Mouse (Mus musculus): Measurements from ENCODE around the gene Bcas1. TPM values are rescaled to one million over a fixed set of nuclear protein-coding genes. Genes with fewer than 3 reads are reported as not detected.
A peak's percentile ranks its signal among the peaks of the same experiment; 100 is the strongest.

Gene Bcas1
- polyA plus RNA-seq, 1 experiment from 2014 or later: 13.0 TPM

DNA sequence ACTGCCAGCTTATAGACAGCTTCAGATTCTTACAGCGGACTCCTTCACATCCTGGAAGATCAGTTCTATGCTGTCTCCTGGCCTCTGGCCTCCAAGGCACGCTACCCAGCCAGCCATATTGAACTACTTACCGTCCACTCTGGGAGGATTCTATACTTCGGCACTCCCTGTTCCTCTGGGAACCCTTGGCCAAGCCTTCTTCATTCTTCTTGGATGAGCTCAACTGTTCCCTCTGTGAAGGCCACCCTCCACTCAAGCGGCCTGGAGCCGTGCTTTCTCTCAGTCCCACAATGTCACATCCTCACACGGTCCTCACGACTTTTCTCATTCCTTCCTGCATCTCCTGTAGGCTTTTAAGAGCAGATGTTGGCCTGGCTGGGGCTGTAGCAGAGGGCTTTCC, 86.5 kb downstream of the Bcas1 start:
- WGBS: 91% methylated on average over 8 of the region's 8 CpGs
- H3K9me3 ChIP-seq (ENCODE audit: control insufficient read depth, low read length): no peaks in the 10 kb centered on the region
- peaks cover 18% of the 10 kb centered on the region for H3K4me1 ChIP-seq (ENCODE audit: control insufficient read depth, insufficient read depth, low read length)
- no peak for ATAC-seq (ENCODE audit: low FRiP score, low TSS enrichment)
- no peaks in the 10 kb centered on the region for H3K27me3 ChIP-seq (ENCODE audit: control insufficient read depth, insufficient read depth, low read length)
- DNase-seq: no peak
- H3K4me3 ChIP-seq (replicated peaks; ENCODE audit: low read depth, low read length): no peak overlapping the region
- no peaks in the 10 kb centered on the region for H3K36me3 ChIP-seq (ENCODE audit: control insufficient read depth, insufficient read depth, low read length)
- H3K9ac ChIP-seq (replicated peaks; ENCODE audit: low read length): no peak overlapping the region
- H3K4me2 ChIP-seq (ENCODE audit: low read length): no peak overlapping the region
- no peak overlapping the region for H3K27ac ChIP-seq (replicated peaks; ENCODE audit: low read depth, low read length)

DNA sequence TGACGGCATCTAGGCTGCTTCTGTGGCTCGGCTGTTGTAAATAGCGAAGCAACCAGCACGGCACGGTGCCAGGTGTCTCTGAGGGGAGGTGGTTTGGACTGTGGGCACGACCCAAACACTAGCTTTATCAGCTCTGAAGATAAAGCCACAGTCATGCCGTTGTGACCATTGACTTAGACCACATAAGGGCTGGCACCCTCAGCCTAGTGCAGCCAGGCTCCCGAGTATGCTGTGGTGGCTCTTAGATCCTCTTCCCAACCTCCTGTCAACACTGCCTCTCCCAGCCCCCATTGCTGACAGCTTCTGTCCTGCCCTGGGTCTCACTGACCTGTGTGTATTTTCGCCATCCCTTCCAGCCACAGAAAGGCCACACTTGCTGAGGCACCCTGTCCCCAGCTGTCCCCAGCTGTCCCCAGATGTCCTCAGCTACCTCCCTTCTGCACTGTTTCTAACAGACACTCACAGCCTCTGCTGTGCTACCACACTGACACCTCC, 91.3 kb downstream of the Bcas1 start:
- DNase-seq (no peak), ATAC-seq (ENCODE audit: low FRiP score, low TSS enrichment) (no peak)
- Histone ChIP-seq H3K4me1 (ENCODE audit: control insufficient read depth, insufficient read depth, low read length) (no peaks in the 10 kb centered on the region), H3K4me2 (ENCODE audit: low read length) (no peak overlapping the region), H3K27ac (replicated peaks; ENCODE audit: low read depth, low read length) (no peak overlapping the region), H3K9me3 (ENCODE audit: control insufficient read depth, low read length) (no peaks in the 10 kb centered on the region), H3K9ac (replicated peaks; ENCODE audit: low read length) (no peak overlapping the region), H3K27me3 (ENCODE audit: control insufficient read depth, insufficient read depth, low read length) (no peaks in the 10 kb centered on the region), H3K4me3 (replicated peaks; ENCODE audit: low read depth, low read length) (no peak overlapping the region), H3K36me3 (ENCODE audit: control insufficient read depth, insufficient read depth, low read length) (no peaks in the 10 kb centered on the region)
- 81% methylated on average over 9 of the region's 9 CpGs for WGBS

DNA sequence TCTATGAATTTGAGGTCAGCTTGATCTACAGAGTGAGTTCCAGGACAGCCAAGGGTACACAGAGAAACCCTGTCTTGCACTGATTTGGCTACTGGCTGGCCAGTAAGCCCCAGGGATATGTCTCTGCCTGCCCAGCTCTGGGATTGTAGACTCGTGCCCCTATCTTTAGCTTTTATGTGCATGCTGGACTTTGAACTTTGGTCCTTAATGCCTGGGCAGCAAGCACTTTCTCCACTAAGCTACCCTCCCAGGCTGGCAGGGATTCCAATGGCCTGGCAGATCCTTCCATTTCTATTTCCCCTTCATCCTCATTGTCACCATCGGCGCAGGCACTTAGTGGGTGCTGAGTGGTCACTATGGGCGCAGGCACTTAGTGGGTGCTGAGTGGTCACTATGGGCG, 92.5 kb downstream of the Bcas1 start:
- no peak overlapping the region for H3K4me2 ChIP-seq (ENCODE audit: low read length)
- no peak overlapping the region for H3K27ac ChIP-seq (replicated peaks; ENCODE audit: low read depth, low read length)
- 92% methylated on average over 5 of the region's 5 CpGs for WGBS
- no peaks in the 10 kb centered on the region for H3K27me3 ChIP-seq (ENCODE audit: control insufficient read depth, insufficient read depth, low read length)
- no peak overlapping the region for H3K9ac ChIP-seq (replicated peaks; ENCODE audit: low read length)
- ATAC-seq (ENCODE audit: low FRiP score, low TSS enrichment) (no peak), DNase-seq (no peak)
- H3K9me3 ChIP-seq (ENCODE audit: control insufficient read depth, low read length): no peaks in the 10 kb centered on the region
- H3K4me3 ChIP-seq (replicated peaks; ENCODE audit: low read depth, low read length): no peak overlapping the region
- no peaks in the 10 kb centered on the region for H3K4me1 ChIP-seq (ENCODE audit: control insufficient read depth, insufficient read depth, low read length)
- H3K36me3 ChIP-seq (ENCODE audit: control insufficient read depth, insufficient read depth, low read length): no peaks in the 10 kb centered on the region

DNA sequence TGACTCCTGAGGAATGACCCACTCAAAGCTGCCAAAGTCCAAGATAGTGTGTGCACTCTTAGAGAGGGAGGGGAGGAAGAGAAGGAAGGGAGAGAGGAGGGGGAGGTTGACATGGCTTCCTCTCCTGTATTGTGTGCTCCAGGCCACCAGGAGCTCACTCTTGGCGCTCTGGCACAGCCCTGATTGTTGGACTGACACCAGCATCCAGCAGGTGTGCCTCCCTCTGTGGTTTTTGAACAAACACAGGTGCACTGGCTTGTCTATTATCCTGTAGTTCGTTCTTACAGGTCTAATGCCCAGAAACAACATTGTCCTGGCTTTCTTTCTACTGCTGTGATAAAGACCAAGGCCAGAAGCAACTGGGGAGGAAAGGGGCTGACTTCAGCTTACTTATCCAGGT, 95.8 kb downstream of the Bcas1 start:
- ATAC-seq (ENCODE audit: low FRiP score, low TSS enrichment): no peak
- Histone ChIP-seq H3K27ac (replicated peaks; ENCODE audit: low read depth, low read length) (no peak overlapping the region), H3K27me3 (ENCODE audit: control insufficient read depth, insufficient read depth, low read length) (no peaks in the 10 kb centered on the region), H3K9ac (replicated peaks; ENCODE audit: low read length) (no peak overlapping the region), H3K4me3 (replicated peaks; ENCODE audit: low read depth, low read length) (no peak overlapping the region), H3K36me3 (ENCODE audit: control insufficient read depth, insufficient read depth, low read length) (no peaks in the 10 kb centered on the region), H3K4me1 (ENCODE audit: control insufficient read depth, insufficient read depth, low read length) (no peaks in the 10 kb centered on the region), H3K4me2 (ENCODE audit: low read length) (no peak overlapping the region), H3K9me3 (ENCODE audit: control insufficient read depth, low read length) (no peaks in the 10 kb centered on the region)
- DNase-seq: no peak
- WGBS: 69% methylated on average over 2 of the region's 2 CpGs

DNA sequence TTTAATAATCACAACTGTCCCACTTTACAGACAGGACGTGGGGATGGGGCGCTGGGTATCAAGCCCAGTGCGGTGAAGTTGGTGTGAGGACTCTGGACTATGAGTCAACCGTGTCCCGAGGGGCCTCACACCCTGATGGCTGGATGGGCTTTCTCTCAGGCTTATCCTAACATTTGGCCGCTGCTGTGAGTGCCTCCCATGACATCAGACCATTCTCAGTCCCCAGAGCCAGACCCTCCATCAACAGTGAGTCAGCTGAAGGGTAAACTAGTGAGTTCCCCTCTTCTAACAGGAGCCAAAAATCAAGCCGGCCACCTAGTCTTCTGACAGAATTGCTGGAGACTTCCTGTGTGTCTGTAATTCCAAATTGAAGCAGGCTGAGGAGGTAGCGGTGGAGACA, 97.2 kb downstream of the Bcas1 start:
- H3K27ac ChIP-seq (replicated peaks; ENCODE audit: low read depth, low read length): no peak overlapping the region
- no peak overlapping the region for H3K9ac ChIP-seq (replicated peaks; ENCODE audit: low read length)
- no peaks in the 10 kb centered on the region for H3K9me3 ChIP-seq (ENCODE audit: control insufficient read depth, low read length)
- ATAC-seq (ENCODE audit: low FRiP score, low TSS enrichment) (no peak), DNase-seq (no peak)
- WGBS: 88% methylated on average over 8 of the region's 8 CpGs
- H3K4me3 ChIP-seq (replicated peaks; ENCODE audit: low read depth, low read length): no peak overlapping the region
- H3K4me2 ChIP-seq (ENCODE audit: low read length): no peak overlapping the region
- H3K4me1 ChIP-seq (ENCODE audit: control insufficient read depth, insufficient read depth, low read length): no peaks in the 10 kb centered on the region
- no peaks in the 10 kb centered on the region for H3K36me3 ChIP-seq (ENCODE audit: control insufficient read depth, insufficient read depth, low read length)
- no peaks in the 10 kb centered on the region for H3K27me3 ChIP-seq (ENCODE audit: control insufficient read depth, insufficient read depth, low read length)

DNA sequence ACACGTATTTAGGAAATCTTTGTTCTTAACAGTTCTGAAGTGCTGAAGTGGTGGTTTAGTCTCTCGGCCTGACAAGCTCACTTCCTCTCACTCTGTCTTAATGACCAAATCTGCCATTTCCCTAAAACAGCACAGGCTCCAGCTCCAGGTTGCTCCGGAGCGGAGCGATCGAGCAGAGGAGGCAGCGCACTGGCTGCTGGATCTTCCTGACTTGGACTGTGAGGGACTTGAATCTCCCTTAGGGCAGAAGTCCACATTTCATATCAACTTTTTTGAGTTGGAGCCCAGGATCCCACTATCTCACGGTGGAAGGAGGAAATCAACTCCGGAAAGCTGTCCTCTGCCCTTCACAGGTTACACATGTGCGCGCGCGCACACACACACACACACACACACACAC, 97.7 kb downstream of the Bcas1 start:
- no peaks in the 10 kb centered on the region for H3K27me3 ChIP-seq (ENCODE audit: control insufficient read depth, insufficient read depth, low read length)
- no peaks in the 10 kb centered on the region for H3K36me3 ChIP-seq (ENCODE audit: control insufficient read depth, insufficient read depth, low read length)
- no peak overlapping the region for H3K4me2 ChIP-seq (ENCODE audit: low read length)
- ATAC-seq (ENCODE audit: low FRiP score, low TSS enrichment): no peak
- 95% methylated on average over 13 of the region's 13 CpGs for WGBS
- no peaks in the 10 kb centered on the region for H3K4me1 ChIP-seq (ENCODE audit: control insufficient read depth, insufficient read depth, low read length)
- no peaks in the 10 kb centered on the region for H3K9me3 ChIP-seq (ENCODE audit: control insufficient read depth, low read length)
- no peak overlapping the region for H3K27ac ChIP-seq (replicated peaks; ENCODE audit: low read depth, low read length)
- no peak overlapping the region for H3K9ac ChIP-seq (replicated peaks; ENCODE audit: low read length)
- DNase-seq: no peak
- H3K4me3 ChIP-seq (replicated peaks; ENCODE audit: low read depth, low read length): no peak overlapping the region

DNA sequence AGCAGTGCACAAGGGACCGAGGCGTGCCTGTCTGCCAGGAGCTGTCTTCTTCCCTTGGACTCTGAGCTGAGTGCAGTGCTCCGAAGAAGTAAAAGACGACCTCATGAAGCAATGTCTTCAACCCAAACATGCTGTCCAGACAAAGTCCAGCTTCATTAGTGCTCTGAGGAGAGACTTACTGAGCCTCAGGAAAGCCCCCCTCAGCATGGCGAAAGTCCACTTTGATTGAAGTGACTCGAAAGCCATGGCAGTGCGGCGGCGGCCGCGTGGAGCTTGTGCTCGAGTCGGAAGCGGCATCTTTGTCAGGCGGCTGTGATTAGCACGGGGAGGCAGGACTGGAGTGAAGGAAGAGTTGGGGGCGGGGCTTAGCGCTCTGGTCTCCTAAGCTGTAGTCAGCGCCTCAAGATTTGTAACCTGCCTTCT, 103.7 kb downstream of the Bcas1 start:
- ATAC-seq (ENCODE audit: low FRiP score, low TSS enrichment) (peak; percentile 57; the same call in 1 of the 2 replicates), DNase-seq (peak; percentile 87)
- H3K4me2 ChIP-seq (ENCODE audit: low read length): peak overlapping the region; percentile 58
- H3K9me3 ChIP-seq (ENCODE audit: control insufficient read depth, low read length): no peaks in the 10 kb centered on the region
- 5% methylated on average over 19 of the region's 19 CpGs for WGBS
- no peaks in the 10 kb centered on the region for H3K27me3 ChIP-seq (ENCODE audit: control insufficient read depth, insufficient read depth, low read length)
- H3K27ac ChIP-seq (replicated peaks; ENCODE audit: low read depth, low read length): 0 out of 2 replicates have a peak overlapping the region, but pooled peaks have one; percentile 32
- no peaks in the 10 kb centered on the region for H3K36me3 ChIP-seq (ENCODE audit: control insufficient read depth, insufficient read depth, low read length)
- H3K9ac ChIP-seq (replicated peaks; ENCODE audit: low read length): peak overlapping the region; percentile 45; the same call in 1 of the 2 replicates
- H3K4me3 ChIP-seq (replicated peaks; ENCODE audit: low read depth, low read length): peak overlapping the region; percentile 33
- H3K4me1 ChIP-seq (ENCODE audit: control insufficient read depth, insufficient read depth, low read length): peaks cover 16% of the 10 kb centered on the region

DNA sequence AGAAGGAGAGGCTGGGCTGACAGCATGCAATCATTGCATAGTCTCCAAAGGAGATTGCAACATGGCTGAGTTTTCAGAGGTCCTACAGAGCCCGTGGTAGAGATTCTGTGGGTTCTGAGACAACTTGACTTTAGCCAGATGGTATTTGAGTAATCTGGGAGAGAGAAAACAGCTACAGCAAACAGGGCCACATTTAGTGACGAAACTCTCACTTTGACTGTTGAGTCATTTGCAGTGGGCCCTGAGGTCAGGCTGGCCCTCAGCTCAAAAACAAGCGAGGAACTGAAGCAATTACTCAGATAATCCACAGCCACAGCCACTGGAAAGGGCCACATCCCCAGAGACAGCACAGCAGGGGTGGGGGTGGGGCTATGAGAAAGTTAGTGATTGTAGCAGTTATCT, 105.6 kb downstream of the Bcas1 start:
- DNase-seq: no peak
- ATAC-seq (ENCODE audit: low FRiP score, low TSS enrichment): no peak
- Histone ChIP-seq H3K9me3 (ENCODE audit: control insufficient read depth, low read length) (no peaks in the 10 kb centered on the region), H3K4me3 (replicated peaks; ENCODE audit: low read depth, low read length) (no peak overlapping the region), H3K4me2 (ENCODE audit: low read length) (no peak overlapping the region), H3K36me3 (ENCODE audit: control insufficient read depth, insufficient read depth, low read length) (no peaks in the 10 kb centered on the region), H3K4me1 (ENCODE audit: control insufficient read depth, insufficient read depth, low read length) (peaks cover 18% of the 10 kb centered on the region), H3K9ac (replicated peaks; ENCODE audit: low read length) (no peak overlapping the region), H3K27ac (replicated peaks; ENCODE audit: low read depth, low read length) (no peak overlapping the region), H3K27me3 (ENCODE audit: control insufficient read depth, insufficient read depth, low read length) (no peaks in the 10 kb centered on the region)
- 44% methylated on average over 3 of the region's 3 CpGs for WGBS

DNA sequence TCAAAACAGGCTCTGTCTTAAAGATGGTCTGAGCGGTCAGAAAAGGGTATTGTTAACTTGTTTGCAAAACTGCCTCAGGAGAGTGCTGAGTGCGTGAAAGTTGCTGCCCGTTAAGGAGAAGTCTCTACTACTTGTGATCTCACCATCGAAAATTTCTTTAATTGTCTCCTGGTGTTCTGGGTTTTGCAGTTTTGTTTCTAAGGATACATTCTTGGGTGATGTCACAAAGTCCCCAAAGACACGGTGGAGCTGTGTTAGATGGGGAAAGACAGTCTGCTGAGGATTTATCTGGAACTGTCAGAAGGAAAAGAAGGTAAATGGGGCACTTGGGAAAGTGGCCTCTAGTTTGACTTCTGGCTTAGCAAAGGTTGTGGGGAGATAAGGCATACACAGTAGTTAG, 106.1 kb downstream of the Bcas1 start:
- Histone ChIP-seq H3K4me3 (replicated peaks; ENCODE audit: low read depth, low read length) (no peak overlapping the region), H3K27me3 (ENCODE audit: control insufficient read depth, insufficient read depth, low read length) (no peaks in the 10 kb centered on the region), H3K9me3 (ENCODE audit: control insufficient read depth, low read length) (no peaks in the 10 kb centered on the region), H3K4me2 (ENCODE audit: low read length) (no peak overlapping the region), H3K9ac (replicated peaks; ENCODE audit: low read length) (no peak overlapping the region), H3K4me1 (ENCODE audit: control insufficient read depth, insufficient read depth, low read length) (peaks cover 18% of the 10 kb centered on the region), H3K36me3 (ENCODE audit: control insufficient read depth, insufficient read depth, low read length) (no peaks in the 10 kb centered on the region), H3K27ac (replicated peaks; ENCODE audit: low read depth, low read length) (no peak overlapping the region)
- ATAC-seq (ENCODE audit: low FRiP score, low TSS enrichment) (no peak), DNase-seq (no peak)
- WGBS: 66% methylated on average over 5 of the region's 5 CpGs
